Mouse (Mus musculus): ENCODE measurements around the gene Gtf3c1.

DNA sequence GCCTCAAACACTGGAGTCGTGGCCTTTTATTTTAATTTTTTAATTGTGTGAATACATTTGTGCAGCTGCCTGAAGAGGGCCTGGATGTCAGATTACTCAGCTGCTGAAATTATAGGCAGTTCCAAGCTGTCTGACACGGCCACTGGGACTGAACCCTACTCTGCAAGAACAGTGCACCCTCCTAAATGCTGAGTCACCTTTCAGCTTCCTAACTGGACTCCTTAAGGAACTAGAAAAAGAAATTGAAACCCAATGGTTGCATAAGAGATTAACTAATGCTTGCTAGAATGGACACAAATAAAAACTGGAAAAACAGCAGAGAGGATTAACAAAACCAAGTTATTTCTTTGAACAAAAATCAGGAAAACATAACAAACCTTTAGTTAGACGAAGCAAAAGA lies 111.2 kb downstream of the Gtf3c1 start:
- TF ChIP-seq POLR2A (IDR thresholded peaks at IDR 0.05; ENCODE audit: extremely low read depth, insufficient read depth, low read length) = no peak
- TF ChIP-seq CTCF (IDR thresholded peaks at IDR 0.05; ENCODE audit: low read depth, low read length) = no peak
